Mouse (Mus musculus) megakaryocyte-erythroid progenitor cell, adult 5 weeks (primary cell): ENCODE data around the gene Arpp19. TPM values are rescaled to one million over a fixed set of nuclear protein-coding genes. Genes with fewer than 3 reads are reported as not detected.

Experiments
- polyA plus RNA-seq: library from polyadenylated mRNA; stranded (reverse); fragments of >175 nt; gene quantifications from 2 replicates; pipeline ENCODE4 v1.2.3, GENCODE M21; 2012

Arpp19 gene
- 65.7 and 88.0 TPM in 2 replicates for polyA plus RNA-seq

DNA sequence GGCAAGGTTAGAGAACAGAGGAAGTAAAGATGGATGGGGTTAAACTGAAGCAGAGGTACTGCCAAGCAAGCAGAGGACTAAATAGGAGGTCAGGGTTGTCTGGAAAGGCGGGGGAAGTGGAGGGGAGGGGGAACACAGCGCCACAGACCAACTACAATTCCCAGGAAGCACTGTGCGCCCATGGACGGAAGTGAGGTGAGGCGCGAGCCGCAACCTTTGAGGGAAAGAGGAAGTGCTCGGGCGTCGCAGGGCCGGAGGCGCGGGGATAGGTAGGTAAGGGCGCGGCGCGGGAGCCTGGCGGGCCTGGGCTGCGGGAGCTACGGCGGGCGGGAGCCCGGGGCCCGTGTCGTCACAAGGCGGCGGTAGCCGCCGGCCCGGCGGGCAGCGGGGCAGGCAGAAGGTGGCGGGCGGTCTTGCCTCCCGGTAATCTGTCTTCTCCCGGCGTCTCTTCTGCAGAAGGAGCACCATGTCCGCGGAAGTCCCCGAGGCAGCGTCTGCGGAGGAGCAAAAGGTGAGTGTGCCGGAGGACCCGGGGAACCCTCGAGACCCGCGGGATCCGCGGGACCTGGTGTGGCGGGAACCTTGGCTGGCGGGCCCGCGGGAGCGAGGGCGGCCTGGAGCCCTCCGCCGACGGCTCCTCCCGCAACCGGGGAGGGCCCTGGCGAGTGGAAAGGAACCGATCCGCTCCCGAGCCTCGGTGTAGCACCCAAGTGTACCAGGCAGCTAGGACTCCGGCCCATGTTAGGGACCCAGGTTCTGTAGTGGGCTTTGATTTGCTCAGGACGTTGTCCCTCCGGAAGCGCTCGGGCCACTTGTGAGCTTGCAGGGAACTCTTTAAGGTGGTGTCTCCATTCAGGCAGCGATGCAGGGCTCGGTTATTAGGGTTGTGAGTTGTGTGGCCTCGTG is at the start of gene Arpp19:
Gene Arpp19 (plus strand): TSS at position 164 of the 906 bp plus-strand sequence.

DNA sequence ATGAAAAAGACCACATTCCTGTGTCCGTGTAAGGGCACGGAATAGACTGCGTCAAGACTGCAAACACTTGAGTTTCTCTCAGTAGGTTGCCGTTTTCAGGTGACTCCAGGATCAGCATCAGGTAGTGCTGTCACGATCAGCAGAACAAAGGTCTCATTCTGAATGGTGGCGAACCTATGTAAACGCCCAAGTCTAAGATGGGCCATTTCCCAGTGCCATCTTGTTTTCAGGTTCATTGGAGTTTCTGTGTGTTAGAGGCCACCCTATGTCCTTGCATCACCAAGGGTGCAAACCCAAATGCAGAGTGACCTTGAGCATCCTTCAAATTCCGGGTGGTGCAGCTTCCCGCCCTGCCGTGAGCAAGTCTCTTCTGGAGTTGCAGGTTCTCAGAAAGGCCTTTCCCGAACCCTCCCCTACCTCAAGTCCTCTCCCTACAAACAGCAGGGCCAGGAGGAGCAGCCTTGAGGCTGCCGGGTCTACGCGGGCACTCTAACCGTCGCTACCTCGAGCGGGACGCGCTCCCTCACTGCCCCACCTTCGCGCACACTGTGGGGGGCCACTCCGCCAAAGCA is 33.1 kb downstream of the Arpp19 start, which contains the start of gene Myo5a:
Gene Myo5a (plus strand): TSS at position 559 of the 572 bp plus-strand sequence.

Other genes starting within 250 kb of the Arpp19 start
- gene Onecut1, start 175.7 kb upstream of the Arpp19 start, polyA plus RNA-seq: 0.02 TPM in 1 of 2 replicates, not detected in the other
- 5.4 and 11.3 TPM in 2 replicates for gene Fam214a, start 84.7 kb upstream of the Arpp19 start, polyA plus RNA-seq
- 35.9 and 40.2 TPM in 2 replicates for gene Myo5a, start 33.4 kb downstream of the Arpp19 start, polyA plus RNA-seq
- 0.05 and 0.32 TPM in 2 replicates for gene Myo5c, start 194.4 kb downstream of the Arpp19 start, polyA plus RNA-seq